In the genomic region with DNA sequence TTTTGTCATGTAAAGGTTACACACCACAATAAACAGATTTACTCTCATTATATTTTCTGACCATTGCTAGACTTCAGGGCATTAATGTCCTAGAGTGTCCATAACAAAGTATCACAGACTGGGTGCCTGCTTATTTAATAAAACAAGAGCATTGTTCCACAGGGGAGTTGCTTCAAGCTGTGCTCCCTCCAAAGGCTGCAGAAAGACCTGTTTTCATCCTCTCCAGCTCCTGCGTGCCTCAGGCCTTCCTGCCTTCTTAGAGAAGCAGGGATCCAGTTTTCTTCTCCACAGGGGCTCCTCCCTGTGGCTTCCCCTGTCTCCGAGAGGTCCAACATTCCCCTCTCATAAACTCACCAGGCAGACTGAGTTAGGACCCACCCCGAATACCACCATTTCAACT, we compare ENCODE assay signal across 12 mouse cellular contexts.
A peak's percentile ranks its signal among the peaks of the same experiment; 100 is the strongest.
DNase-seq lines count a peak whose midpoint lies in the region; ATAC-seq and TF ChIP-seq lines count a peak whose summit lies in the region.
"Had no signal": no experiment of that assay in that cellular context is flagged by ENCODE, and none has a peak within 500 bp of the region (broad histone marks: within the 10 kb centered on the region; RNA-seq: fewer than 3 reads in every experiment).

No protein-coding gene starts in this region.

- H3K4me2 ChIP-seq in hindbrain, embryonic 16.5 days (ENCODE audit: low read length) = no peak overlapping the region
- no peak overlapping the region for H3K4me2 ChIP-seq in lung, postnatal 0 days (replicated peaks; ENCODE audit: low read depth, low read length)
- no peak overlapping the region for H3K4me2 ChIP-seq in embryonic facial prominence, embryonic 15.5 days (replicated peaks)

- H3K9ac ChIP-seq in hindbrain, embryonic 16.5 days (ENCODE audit: low read depth, low read length) = no peak overlapping the region
- H3K9ac ChIP-seq in lung, postnatal 0 days (replicated peaks; ENCODE audit: low read depth) = no peak overlapping the region
- H3K9ac ChIP-seq in ES-E14 (ENCODE audit: insufficient read depth, low read depth, low read length, poor library complexity, severe bottlenecking) = no peak overlapping the region
- H3K9ac ChIP-seq in embryonic facial prominence, embryonic 15.5 days = no peak overlapping the region

- TF ChIP-seq CTCF in lung, postnatal 0 days (IDR thresholded peaks at IDR 0.05) = 0 out of 2 replicates have a peak, but pooled peaks have one; percentile 3

- no peak for DNase-seq in hindbrain, embryonic 10.5 days (ENCODE audit: low spot score)
- no peak for DNase-seq in lung, postnatal 0 days (ENCODE audit: low spot score)
- DNase-seq in lung, adult 18-20 months = no peak
- DNase-seq in ES-E14 (ENCODE audit: low read depth, low spot score) = no peak
- no peak for DNase-seq in adrenal gland, adult 8-10 months
- DNase-seq in urinary bladder, postnatal 10 days (ENCODE audit: low spot score) = no peak
- DNase-seq: cerebellum, adult 9-11 months; gastrocnemius, postnatal 10 days; heart, postnatal 10 days; right cerebral cortex, adult 18-20 months had no signal

- no peaks in the 10 kb centered on the region for H3K36me3 ChIP-seq in hindbrain, embryonic 10.5 days
- no peaks in the 10 kb centered on the region for H3K36me3 ChIP-seq in hindbrain, embryonic 16.5 days (ENCODE audit: control insufficient read depth, insufficient read depth, low read length)
- H3K36me3 ChIP-seq in lung, postnatal 0 days (ENCODE audit: insufficient read depth, low read length) = no peaks in the 10 kb centered on the region
- H3K36me3 ChIP-seq in ES-E14 (ENCODE audit: control insufficient read depth, insufficient read depth, low read length, poor library complexity, severe bottlenecking) = no peaks in the 10 kb centered on the region
- H3K36me3 ChIP-seq in embryonic facial prominence, embryonic 15.5 days = no peaks in the 10 kb centered on the region

- peak overlapping the region; percentile 30; the same call in 1 of the 2 replicates for H3K4me3 ChIP-seq in hindbrain, embryonic 10.5 days
- H3K4me3 ChIP-seq in hindbrain, embryonic 16.5 days (ENCODE audit: low read length) = no peak overlapping the region
- H3K4me3 ChIP-seq in lung, postnatal 0 days (ENCODE audit: low read depth, low read length) = no peak overlapping the region
- H3K4me3 ChIP-seq in ES-E14 (ENCODE audit: insufficient read depth in 1 of 2, low read depth in 1 of 2, low read length in 2 of 2, poor library complexity in 1 of 2, severe bottlenecking in 1 of 2) = no peak overlapping the region
- no peak overlapping the region for H3K4me3 ChIP-seq in embryonic facial prominence, embryonic 15.5 days (replicated peaks)

- in situ Hi-C loops in ES-E14 (cut with MboI; ENCODE audit: low sequenced_read_pairs in 2 of 2, unreplicated experiment in 2 of 2) = no loop called here

- H3K9me3 ChIP-seq in hindbrain, embryonic 10.5 days = no peaks in the 10 kb centered on the region
- no peaks in the 10 kb centered on the region for H3K9me3 ChIP-seq in hindbrain, embryonic 16.5 days (ENCODE audit: control insufficient read depth, low read length)
- H3K9me3 ChIP-seq in lung, postnatal 0 days (ENCODE audit: low read length) = no peaks in the 10 kb centered on the region
- no peaks in the 10 kb centered on the region for H3K9me3 ChIP-seq in ES-E14 (ENCODE audit: control insufficient read depth, insufficient read depth, low read depth, low read length)
- H3K9me3 ChIP-seq in embryonic facial prominence, embryonic 15.5 days (replicated peaks) = no peaks in the 10 kb centered on the region

- 0 out of 2 replicates have a peak, but pooled peaks cover 3% of the 10 kb centered on the region for H3K27me3 ChIP-seq in hindbrain, embryonic 10.5 days (ENCODE audit: insufficient read depth, poor library complexity, severe bottlenecking)
- no peaks in the 10 kb centered on the region for H3K27me3 ChIP-seq in hindbrain, embryonic 16.5 days (replicated peaks; ENCODE audit: control insufficient read depth, insufficient read depth, low read length)
- H3K27me3 ChIP-seq in lung, postnatal 0 days (replicated peaks; ENCODE audit: insufficient read depth, low read length) = no peaks in the 10 kb centered on the region
- no peaks in the 10 kb centered on the region for H3K27me3 ChIP-seq in embryonic facial prominence, embryonic 15.5 days

- peaks cover 37% of the 10 kb centered on the region for H3K4me1 ChIP-seq in hindbrain, embryonic 10.5 days (replicated peaks)
- peaks cover 8% of the 10 kb centered on the region for H3K4me1 ChIP-seq in hindbrain, embryonic 16.5 days (ENCODE audit: control insufficient read depth, insufficient read depth, low read depth, low read length)
- peaks cover 8% of the 10 kb centered on the region; the same call in 1 of the 2 replicates for H3K4me1 ChIP-seq in lung, postnatal 0 days (ENCODE audit: insufficient read depth, low read depth, low read length)
- H3K4me1 ChIP-seq in ES-E14 (ENCODE audit: control insufficient read depth in 2 of 2, insufficient read depth in 2 of 2, low read length in 2 of 2, poor library complexity in 1 of 2) = peaks cover 9 to 16% of the 10 kb centered on the region in 2 experiments
- peaks cover 16% of the 10 kb centered on the region; the same call in 1 of the 2 replicates for H3K4me1 ChIP-seq in embryonic facial prominence, embryonic 15.5 days

- WGBS in hindbrain, embryonic 10.5 days = 7% methylated on average over 3 of the region's 3 CpGs
- WGBS in hindbrain, embryonic 16.5 days = 20% methylated on average over 3 of the region's 3 CpGs
- WGBS in lung, postnatal 0 days = 43% methylated on average over 3 of the region's 3 CpGs
- 28% methylated on average over 3 of the region's 3 CpGs for WGBS in embryonic facial prominence, embryonic 15.5 days

- TF ChIP-seq EP300 in lung, postnatal 0 days (IDR thresholded peaks at IDR 0.05) = no peak

- ATAC-seq in hindbrain, embryonic 16.5 days = no peak
- no peak for ATAC-seq in lung, postnatal 0 days
- no peak for ATAC-seq in embryonic facial prominence, embryonic 15.5 days (ENCODE audit: insufficient number of reproducible peaks, low FRiP score, low TSS enrichment, low read depth)

- H3K27ac ChIP-seq in hindbrain, embryonic 10.5 days = peak overlapping the region; percentile 93
- no peak overlapping the region for H3K27ac ChIP-seq in hindbrain, embryonic 16.5 days (ENCODE audit: low read depth, low read length)
- H3K27ac ChIP-seq in lung, postnatal 0 days (ENCODE audit: low read length) = no peak overlapping the region
- H3K27ac ChIP-seq in ES-E14 (ENCODE audit: insufficient read depth, low read depth, low read length, poor library complexity, severe bottlenecking) = peak overlapping the region; percentile 99
- H3K27ac ChIP-seq in embryonic facial prominence, embryonic 15.5 days (replicated peaks) = peak overlapping the region; percentile 48

TF ChIP-seq in ES-E14, 5 proteins besides CTCF, POLR2A, EP300 and RAD21:
- TF ChIP-seq MAFK (IDR thresholded peaks at IDR 0.05; ENCODE audit: insufficient read depth, low read depth, low read length) (no peak), ZC3H11A (IDR thresholded peaks at IDR 0.05; ENCODE audit: borderline replicate concordance, low read depth, low read length) (no peak), ZNF384 (IDR thresholded peaks at IDR 0.05; ENCODE audit: low read depth, low read length) (no peak), HCFC1 (IDR thresholded peaks at IDR 0.05; ENCODE audit: borderline replicate concordance, insufficient read depth, low read length) (no peak), CHD2 (IDR thresholded peaks at IDR 0.05; ENCODE audit: low read depth, low read length) (no peak)

Comparison
In these comparisons a context has a peak if more than half of its experiments do, and no peak if none do; other contexts are left out.
1. H3K27ac ChIP-seq: peak in hindbrain, embryonic 10.5 days (single experiment), ES-E14 (single experiment) and embryonic facial prominence, embryonic 15.5 days (single experiment); none in hindbrain, embryonic 16.5 days (single experiment) and lung, postnatal 0 days (single experiment).